Comparison of ENCODE assay signal across 27 mouse cellular contexts in the genomic region with DNA sequence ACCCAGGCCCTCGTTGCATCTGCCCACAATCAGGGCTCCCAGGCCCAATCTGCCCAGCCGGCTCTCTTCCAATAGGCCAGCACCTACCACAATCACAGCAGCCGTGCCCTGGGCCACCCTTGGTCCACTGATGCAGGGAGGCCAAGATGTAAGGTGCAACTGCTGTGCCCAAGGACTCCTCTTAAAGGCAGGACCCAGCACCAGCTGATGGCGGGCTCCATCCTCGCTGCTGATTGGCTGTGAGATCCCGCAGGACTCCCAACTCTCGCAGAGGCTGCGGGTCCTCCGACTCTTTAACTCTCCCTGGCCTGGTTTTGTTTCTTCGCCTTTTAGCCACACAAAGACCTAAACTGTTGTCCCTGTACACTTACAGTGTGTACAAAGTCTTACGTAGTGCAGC. TPM values are rescaled to one million over a fixed set of nuclear protein-coding genes. Genes with fewer than 3 reads are reported as not detected.
"Had no signal": no experiment of that assay in that cellular context is flagged by ENCODE, and none has a peak within 500 bp of the region (broad histone marks: within the 10 kb centered on the region; RNA-seq: fewer than 3 reads in every experiment).

A gene (minus strand): TSS at position 225 of the 400 bp plus-strand sequence.

- H3K27ac ChIP-seq: layer of hippocampus, adult 2 months; limb, embryonic 10.5 days; limb, embryonic 13.5 days; liver, embryonic 12.5 days; liver, embryonic 15.5 days; lung, embryonic 15.5 days; midbrain, embryonic 13.5 days; stomach, postnatal 0 days had no signal

- H3K27me3 ChIP-seq: limb, embryonic 13.5 days; liver, embryonic 12.5 days; liver, embryonic 15.5 days; lung, embryonic 15.5 days; midbrain, embryonic 13.5 days had no signal

- H3K36me3 ChIP-seq: limb, embryonic 10.5 days; limb, embryonic 13.5 days; liver, embryonic 12.5 days; liver, embryonic 15.5 days; lung, embryonic 15.5 days; midbrain, embryonic 13.5 days had no signal

- H3K4me1 ChIP-seq: limb, embryonic 10.5 days; limb, embryonic 13.5 days; liver, embryonic 12.5 days; liver, embryonic 15.5 days; lung, embryonic 15.5 days; midbrain, embryonic 13.5 days had no signal

- DNase-seq: kidney, adult 11 months; kidney, adult 9 months; kidney, postnatal 14 days; layer of hippocampus, adult 9-11 months; liver; lung, adult 18-20 months; lung, postnatal 10 days; lung, postnatal 36 days; right cerebral cortex, adult 18-20 months; right cerebral cortex, postnatal 14 days; right cerebral cortex, postnatal 4 days; thymus, adult 2 months; thymus, postnatal 14 days; thymus, postnatal 4 days had no signal

- H3K4me3 ChIP-seq: layer of hippocampus, adult 2 months; limb, embryonic 10.5 days; limb, embryonic 13.5 days; liver, embryonic 12.5 days; liver, embryonic 15.5 days; lung, embryonic 15.5 days; midbrain, embryonic 13.5 days had no signal

RNA-seq across cellular contexts. Expression of the gene that starts here (rescaled TPM):
- polyA plus RNA-seq: kidney, embryonic 16.5 days; large intestine, adult 2 months; limb, embryonic 10.5 days; limb, embryonic 13.5 days; liver, embryonic 12.5 days; liver, embryonic 15.5 days; lung, embryonic 15.5 days; midbrain, embryonic 13.5 days; neural tube, embryonic 11.5 days; neural tube, embryonic 14.5 days; stomach, embryonic 14.5 days; stomach, postnatal 0 days; thymus, adult 2 months had no signal
